Mouse (Mus musculus): Measurements from ENCODE around the gene Grk5.

DNA sequence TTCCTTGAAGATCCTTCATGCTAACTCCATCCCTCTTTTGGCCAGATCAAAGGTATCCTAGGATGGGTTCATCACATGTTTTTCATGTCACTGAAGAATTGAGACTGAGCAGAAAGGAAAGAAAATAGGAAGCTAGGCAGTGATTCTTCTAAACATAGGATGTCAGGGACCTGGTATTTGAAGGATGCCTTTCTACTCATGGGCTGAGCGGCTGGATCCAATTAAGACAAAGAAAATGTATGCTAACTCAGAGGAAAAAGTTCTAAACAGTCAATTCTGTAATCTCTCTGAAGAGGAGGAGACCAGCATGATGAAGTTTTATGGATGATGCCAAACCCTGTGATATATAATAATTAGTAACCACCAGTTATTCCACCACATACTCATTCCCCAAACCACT lies 13.6 kb downstream of the Grk5 start:
- TF ChIP-seq CTCF (conservative IDR thresholded peaks at IDR 0.05; ENCODE audit: low read length) (no peak), POU5F1 (IDR thresholded peaks at IDR 0.05; ENCODE audit: borderline replicate concordance, low read length) (no peak), NANOG (IDR thresholded peaks at IDR 0.05; ENCODE audit: borderline replicate concordance, low read length) (no peak)
